Mouse (Mus musculus): ENCODE measurements around the gene Spdl1.
A peak's percentile ranks its signal among the peaks of the same experiment; 100 is the strongest.

Gene Spdl1

DNA sequence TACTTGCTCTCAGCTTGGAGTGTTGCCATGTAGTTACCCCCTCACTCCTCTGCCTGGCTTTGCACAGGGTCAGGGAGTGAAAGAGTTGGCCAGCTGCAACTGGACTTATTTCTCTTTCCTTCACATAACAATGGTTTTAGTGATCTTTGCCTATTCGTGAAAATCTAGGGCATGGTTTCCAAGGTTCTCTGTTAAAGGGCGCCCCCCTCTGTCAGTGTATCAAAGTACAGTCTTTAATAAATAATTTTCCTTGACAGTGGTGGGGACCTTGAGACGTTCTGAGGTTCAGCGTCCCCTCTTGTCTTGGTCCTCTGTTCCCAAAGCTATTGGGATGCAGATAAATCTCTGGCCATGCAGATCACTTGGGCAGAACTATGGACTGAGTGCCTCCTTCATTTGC, 37.3 kb downstream of the Spdl1 start:
- DNase-seq: no peak

DNA sequence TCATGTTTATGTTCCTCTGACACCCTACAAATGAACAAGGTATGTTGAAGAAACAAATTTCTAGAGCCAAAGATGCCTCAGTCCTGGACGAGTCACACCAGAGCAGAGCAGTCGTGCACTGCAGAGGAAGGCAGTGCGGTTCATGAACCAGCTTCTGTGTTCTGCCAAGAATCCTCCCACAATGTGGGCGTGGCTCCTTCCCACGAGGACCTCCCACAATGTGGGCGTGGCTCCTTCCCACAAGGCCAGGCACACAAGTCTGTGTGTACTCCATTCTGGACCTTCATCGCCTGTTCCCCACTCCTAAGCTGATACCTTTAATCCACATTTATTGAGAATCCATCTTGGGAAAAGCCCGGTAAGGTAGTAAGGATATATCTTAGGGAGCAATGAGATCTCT, 41.6 kb downstream of the Spdl1 start:
- DNase-seq: no peak

DNA sequence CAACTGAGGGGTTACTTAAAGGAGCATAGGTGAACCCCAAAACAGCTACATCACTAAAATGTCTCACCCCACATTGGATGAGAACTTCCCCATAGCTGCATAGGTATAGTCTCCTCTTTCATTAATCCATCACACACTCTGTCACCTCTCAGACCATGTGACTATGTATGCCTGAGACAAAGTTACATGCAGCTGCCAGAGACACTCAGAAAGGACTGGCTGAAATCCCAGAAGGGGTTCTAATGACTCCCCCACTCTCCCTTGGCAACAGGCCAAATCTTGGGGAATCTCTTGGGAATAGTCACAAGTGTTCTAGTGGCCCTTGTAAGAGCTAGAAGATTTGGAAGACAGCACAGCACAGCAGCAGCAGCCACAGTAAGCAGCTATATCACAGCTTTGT, 48.6 kb downstream of the Spdl1 start:
- no peak for DNase-seq

DNA sequence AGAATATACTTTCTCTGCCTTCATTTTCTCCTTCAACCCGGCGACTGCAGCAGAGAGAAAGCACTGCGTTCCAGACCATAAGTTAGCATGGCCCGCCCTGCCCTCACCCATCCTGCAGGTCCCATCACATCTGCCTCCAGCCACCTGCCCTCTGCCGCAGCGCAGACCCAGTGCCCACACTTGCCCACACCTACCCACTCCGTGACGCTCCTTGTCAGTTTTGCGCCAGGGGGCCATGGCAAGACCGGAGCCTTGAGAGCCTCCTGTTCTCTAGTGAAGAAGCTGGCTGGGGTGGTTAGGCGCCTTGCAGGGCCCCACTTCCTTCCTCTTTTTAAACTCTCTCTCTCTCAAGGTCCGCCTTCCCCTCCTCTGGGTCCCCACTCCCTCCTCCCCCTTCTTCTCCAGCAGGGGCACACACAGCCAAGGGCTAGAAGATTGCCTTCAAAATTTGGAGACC, 49.8 kb downstream of the Spdl1 start, which contains the start of gene Dock2:
TSS of gene Dock2 (minus strand) at position 306 of the 457 bp plus-strand sequence.
- no peak for DNase-seq

DNA sequence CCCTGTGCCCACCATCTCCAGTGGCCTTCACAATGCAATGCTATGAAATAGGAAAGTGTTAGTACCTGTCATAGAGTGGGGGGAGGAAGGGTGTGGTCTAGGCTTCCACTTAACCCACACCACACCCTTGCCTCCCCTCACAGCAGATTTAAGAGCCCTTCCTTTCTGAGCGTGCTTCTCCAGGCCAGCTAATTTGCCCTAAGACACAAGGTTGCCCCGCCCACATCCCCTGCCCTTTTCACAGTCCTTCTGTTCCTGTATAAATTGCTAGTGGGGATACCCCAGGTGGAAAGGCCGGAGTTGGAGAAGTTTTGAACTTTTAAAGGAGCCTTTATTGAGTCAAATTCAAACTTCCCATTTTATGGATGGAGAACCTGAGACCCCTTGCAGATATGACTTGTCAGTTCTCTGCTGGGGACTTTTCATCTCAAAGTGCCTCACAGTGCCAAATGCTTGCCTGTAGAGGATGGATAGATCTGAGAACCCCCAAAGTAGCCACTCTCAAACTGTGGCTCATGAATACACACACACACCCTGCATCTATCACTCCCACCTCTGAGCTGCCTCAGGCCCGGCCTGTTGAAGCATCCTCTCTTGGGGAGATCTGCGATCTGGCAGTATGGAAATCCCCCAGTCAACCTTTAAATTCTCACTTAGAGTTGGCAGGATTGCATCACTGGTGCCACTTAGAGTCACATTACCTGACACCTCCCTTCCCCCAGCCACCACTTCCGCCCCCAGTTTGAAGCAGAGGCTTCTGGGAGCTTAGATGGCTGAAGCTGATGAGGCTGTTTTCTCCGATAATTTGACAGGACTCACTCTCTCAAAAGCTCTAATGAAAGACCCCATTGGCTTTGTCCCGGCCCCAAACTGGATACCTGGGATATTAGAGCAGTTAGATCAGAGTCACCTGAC, 50.7 kb downstream of the Spdl1 start:
- no peak for DNase-seq

DNA sequence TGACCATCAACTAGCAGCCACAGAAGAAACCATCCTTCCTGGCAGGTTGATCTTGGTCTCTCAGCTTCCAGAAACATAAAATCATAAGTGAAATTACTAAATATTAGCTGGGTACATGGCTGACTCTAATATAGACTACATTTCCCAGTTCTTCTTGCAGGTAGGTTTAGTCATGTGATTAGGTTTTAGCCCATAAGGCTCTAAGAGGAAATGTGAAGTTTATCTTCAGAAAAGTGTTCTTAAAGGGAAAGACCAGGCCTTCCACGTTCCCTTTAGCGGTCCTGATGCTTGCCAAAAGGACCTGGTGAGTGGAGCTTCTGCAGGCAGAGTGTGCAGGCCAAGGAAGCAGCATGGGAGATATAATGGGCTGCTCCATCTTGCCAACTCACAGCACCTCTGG, 52.7 kb downstream of the Spdl1 start:
- DNase-seq: no peak

DNA sequence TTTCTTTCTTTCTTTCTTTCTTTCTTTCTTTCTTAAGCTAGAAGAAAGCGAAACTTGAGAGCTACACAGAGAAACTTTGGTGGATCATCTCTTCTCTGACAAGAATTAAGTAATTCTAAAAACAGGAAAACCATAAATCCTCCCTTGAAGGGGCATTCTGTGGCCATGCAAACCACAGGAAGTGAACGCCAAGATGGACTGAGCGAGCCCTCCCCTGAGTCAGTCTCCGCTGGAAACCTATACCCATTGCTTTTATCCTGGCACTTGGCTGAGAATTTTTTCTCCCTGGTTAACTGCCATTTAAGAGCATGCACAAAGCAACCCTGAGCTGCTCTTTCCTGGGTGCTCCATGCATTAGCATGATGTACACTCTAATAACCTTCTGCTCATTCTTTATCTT, 53.5 kb downstream of the Spdl1 start:
- DNase-seq: no peak

DNA sequence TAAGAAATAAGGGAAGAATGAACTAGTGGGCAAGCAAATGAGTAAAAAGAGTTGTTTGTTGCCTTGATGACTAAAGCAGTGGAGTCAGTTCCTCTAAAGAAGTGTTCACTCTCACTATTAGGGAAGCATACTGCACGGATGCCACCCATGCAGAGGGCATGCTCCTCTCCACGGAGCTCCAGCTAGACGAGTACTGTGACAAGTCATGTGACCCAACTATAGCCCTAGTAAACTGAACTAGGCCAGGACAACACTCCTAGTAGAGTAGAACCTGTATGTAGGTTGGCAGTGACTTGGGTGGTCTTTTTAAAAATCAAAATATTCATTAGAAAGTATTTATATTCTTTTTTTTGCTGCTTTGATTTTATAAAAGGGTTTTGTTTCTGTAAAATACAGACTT, 55.1 kb downstream of the Spdl1 start:
- DNase-seq: no peak

DNA sequence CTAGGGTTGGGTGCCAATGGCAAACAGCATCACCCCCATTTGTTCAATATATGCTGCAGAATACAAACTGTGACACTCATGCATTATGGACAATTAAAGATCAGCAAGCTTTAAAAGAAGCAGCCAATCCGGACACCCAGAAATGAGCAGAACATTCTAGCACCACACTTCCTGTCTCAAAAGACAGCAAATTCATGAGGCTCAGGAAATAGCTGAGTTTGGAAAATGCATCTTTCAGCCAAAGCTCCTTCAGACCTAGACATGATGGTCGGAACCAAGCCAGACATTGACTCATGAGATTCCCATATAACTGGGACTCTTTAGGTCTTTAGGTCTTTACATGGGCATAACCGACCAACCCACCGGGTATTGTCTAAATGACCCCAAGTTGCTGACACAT, 55.9 kb downstream of the Spdl1 start:
- no peak for DNase-seq

DNA sequence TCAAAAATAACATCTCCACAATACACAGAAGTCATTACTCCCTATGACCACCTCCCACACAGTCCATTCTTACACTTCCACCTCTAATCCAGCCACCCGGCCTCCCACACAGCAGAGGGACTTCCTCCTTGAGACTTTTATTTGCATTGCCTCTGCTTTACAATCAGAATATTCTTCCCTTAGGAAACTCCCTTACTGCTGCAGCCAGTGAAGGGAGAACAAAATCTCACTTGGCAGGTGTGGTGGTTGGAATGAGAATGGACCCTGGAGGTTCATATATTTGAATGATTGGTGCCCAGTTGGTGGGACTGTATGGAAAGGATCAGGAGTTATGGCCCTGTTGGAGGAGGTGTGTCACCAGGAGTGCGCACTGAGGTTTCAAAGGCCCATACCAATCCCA, 57.4 kb downstream of the Spdl1 start:
- DNase-seq: no peak

DNA sequence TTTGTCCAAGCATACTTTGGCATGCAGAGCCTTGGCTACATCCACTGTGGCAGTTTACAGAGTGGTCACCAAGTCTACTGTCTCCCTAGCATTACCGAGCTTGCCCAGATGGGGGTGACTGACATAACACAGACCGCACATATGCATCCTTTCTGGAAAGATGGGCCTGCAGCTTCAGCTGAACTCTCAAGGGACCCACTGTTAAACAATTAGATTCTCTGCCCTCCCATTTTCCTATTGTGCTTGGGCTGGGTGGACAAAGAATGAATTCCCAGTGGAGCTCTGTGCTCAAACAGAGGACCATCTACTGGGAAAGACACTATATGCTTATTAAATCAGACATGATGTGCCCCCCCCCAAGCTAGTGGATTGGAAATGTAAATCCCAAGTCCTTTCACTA, 58.8 kb downstream of the Spdl1 start:
- no peak for DNase-seq

DNA sequence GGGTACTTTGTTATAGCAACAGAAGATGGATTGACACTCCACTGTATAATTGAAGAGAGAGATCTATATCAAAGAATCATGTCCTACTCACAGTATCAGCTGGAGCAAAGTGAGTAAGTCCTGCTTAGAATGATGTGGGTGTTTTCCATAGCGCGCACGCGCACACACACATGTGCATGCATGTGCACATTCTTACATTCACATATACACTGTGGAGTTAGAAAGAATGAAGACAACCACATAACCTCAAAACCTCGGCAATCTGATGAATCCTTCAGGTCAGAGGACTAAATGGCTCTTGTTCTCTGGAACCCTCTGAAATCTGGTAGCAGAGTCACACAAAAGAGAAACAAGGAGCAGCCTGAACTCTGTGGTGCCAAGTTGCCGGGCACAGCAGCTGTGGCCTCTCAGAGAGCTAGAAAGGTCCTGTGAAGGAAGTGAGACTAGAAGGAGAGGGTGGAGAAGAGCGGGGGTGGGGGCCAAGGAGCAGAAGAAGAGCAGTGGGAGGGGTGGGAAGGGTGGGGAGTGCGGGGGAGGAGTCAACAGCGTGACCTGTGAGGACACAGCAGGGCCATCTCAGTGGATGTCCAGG, 60.0 kb downstream of the Spdl1 start:
- DNase-seq: no peak

DNA sequence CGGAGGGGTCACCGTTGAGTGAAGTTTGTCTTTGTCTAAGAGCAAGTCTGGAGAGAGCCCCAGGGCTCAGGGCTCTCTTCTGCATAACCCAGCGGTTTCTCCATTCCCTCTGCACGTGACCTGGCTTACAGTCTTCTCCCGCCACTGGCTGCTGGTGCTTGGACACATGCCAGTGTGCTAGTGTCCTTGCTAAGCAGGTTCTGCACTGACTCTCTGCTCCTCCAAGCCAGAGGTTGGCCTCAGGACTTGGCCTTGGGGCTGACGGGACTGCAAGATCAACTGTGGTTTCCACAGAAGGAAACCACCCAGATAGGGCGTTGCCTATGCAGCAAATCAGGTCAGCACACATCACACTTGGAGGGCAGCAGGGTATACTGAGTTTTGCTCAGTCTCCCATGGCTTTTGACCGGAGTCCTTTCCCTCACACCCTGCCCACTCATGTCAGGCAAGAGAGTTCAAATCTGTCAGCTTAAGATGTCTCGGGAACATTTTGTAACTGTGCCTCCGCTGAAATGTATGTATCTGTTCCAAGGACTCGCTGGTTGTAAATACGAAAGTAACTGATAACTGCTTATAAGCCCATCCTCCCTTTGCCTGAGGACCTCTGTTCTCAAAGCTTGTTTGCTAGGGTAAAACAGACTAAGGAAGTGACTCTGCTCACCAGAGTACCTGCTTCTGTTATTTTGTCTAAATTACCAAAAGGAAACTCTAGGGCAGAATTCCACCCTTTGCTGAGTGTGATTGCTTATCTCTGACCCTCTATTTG, 62.0 kb downstream of the Spdl1 start:
- DNase-seq: peak; percentile 35

DNA sequence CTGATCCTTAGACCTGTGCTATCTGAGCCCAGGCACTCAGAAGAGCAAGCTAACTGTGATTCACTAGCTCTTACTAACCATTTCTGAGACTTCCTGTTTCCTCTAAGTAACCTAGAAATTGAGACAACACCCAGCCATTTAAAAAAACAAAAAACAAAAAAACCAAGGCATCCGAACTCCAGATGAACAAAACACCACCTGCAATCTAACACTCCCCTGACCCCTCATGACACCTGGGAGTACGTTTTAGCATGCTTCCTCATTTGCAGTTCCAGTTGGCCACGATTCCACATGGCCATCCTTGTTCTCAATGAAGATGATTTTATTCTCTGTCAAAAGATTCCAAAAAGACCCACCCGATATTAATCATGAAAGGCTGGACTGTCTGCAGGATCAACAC, 62.8 kb downstream of the Spdl1 start:
- no peak for DNase-seq

DNA sequence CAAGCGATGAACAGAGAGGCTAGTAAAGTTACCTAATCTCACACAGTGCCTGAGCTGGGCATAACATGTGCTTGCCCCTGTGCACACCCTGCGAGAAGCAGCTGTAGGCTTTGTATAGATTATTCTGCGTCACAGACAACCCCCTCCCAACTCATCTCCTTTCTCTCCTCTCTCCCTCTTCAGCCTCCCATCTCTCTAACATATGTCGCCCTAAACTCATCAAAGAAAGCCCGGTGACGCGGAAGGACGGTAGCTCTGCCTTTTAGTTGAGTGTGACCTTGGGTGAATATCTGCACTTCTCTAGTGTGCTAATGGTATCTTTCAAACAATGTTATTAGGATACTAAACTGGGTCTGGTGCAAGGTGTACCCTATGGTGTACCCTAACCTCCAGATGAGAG, 63.5 kb downstream of the Spdl1 start:
- no peak for DNase-seq

DNA sequence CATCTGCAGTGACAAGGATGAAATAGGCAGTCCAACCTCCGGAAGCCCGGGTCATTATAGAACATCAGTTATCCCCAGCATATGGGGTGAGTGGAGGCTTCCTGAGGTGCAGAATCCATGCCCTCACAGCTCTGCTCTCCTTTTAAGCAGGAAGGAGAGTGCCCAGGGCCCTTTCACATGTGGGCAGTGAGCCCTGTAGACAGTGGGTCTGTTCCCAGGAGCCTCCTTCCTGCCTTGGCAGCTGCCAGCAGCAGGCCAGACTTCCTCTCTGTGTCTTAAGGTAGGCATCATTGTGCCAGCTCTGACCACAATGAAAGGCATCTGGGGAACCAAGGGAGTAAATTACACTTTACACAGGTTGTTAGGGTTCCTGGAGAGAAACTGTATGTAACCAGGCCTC, 64.0 kb downstream of the Spdl1 start:
- DNase-seq: no peak

DNA sequence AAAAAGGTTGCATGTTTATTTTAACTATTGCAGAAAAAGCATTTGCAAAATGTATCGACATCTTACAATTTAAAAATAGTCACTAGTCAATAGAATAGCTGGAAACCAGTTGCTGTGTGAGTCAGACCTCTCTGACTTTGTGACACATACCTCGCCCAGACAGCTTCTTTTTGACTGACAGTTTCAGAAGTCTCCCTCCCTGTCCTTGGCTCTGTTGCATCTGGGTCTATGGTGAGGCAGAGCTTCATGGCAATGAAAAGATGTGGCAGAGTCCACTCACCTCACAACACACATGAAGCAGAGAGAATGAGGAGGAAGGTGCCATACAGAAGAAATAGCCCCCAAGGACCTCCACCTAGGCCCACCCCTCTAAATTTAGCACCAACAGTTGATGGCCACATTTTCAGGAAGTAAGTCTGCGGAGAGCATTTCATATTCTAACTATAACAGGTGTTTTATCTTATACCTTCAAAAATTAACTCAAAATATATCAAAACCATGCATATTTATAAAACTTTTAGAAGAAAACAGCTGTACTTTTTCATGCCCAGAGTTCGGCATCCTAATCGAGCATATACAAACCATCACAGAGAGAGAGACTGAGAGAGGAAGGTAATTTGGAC, 69.6 kb downstream of the Spdl1 start:
- no peak for DNase-seq

DNA sequence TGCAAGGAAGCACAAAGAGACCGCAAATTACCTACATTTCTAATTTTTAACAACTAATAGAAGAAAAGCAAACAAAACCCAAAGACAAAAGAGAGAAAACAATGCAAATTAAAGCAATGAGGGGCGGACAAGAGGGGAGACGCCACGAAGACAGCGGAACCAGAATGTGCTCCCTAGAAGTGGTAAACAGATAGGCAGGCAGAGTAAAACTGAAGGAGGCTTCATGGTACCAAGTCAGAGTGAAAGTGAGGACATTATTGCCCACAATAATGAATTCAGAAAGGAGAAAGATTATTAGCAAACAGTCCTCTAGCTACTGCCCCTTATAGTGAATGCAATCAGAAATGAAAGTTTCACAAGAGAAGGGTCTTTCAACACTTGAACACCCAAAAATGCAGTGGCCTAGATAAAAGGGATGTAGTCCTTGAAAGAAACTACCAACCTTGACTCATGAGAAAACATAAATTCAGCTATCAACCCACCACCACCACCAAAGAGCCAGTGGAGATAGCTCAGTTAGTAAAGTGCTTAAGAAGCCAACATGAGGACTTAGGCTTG, 70.8 kb downstream of the Spdl1 start:
- no peak for DNase-seq

DNA sequence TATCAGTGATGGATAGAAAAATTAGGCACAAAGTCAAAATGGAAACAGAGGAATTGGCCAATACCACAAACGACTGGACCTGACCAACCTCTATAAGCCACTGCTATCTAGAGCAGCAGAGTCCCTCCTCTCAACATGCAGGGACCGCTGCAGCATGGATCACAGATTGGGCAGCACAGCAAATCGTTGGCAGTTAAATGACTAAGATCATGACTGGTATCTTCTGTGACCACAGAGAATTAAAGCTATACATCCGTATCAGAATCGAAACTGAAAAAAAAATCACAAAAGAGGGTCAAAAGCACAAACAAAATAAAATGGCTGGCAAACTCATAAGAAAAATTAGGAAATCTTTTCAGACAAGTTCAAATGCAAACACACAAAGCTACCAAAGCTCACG, 71.3 kb downstream of the Spdl1 start:
- no peak for DNase-seq

DNA sequence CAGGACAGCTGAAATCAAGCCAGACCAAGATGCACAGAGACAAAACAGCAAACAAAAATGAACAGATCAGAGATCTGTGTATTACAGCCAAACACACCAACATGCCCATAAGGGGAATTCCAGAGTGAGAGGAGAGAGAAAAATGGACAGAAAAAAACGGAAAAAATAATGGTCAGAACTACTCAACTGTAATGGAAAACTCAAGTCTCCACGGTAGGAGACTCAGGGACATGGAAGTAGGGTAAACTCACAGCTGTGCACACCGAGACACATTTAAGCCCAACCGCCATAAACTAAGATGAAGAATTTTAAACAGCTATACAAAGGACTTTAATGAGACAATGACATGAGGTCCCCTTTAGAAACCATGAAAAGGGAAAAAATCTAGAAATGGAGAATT, 73.9 kb downstream of the Spdl1 start:
- no peak for DNase-seq

Measured in right cerebral cortex, postnatal 14 days (tissue).